Mouse (Mus musculus): ENCODE measurements around the gene Prkca. TPM values are rescaled to one million over a fixed set of nuclear protein-coding genes. Genes with fewer than 3 reads are reported as not detected.

The Prkca gene
- polyA plus RNA-seq, 1 experiment from 2014 or later, result 13.5 TPM

DNA sequence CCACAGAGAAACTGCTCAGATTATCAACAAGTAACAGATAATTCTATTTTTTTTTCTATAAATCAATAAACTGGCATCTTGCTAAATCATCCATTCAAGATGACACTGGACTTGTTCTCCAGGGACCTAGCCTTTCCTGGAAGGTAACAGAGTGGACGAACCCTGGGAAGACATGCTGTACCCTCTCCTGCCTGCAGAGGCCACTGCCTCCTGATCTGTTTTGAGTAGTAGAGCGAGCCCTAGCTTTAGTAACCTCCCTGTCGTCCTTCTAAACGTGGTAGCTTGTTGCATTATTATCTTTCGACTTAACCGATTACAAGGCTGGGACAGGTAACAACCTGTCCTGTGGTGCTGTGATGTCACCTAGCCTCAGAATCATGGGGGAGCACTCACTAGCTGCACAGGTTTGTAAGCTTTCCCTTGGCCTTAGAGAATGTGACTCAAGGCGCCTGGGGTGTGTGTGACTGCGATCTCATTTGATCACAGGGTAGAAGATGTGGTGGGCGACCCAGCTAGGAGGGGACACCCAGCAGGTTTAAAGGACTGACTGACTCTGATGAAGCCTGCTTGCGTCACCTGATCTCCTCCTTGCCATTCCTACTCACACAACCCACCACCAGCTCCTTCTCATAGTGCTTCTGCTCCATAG lies 312.6 kb downstream of the Prkca start:
- H3K27me3 ChIP-seq (replicated peaks; ENCODE audit: control insufficient read depth, insufficient read depth, low read length), result no peaks in the 10 kb centered on the region
- no peaks in the 10 kb centered on the region for H3K4me1 ChIP-seq (ENCODE audit: control insufficient read depth, insufficient read depth, low read length)
- H3K27ac ChIP-seq (replicated peaks; ENCODE audit: low read depth, low read length), result no peak overlapping the region
- ATAC-seq (ENCODE audit: low read depth) (peak; percentile 80), DNase-seq (ENCODE audit: low spot score) (peak; percentile 53)
- WGBS, result 52% methylated on average over 10 of the region's 10 CpGs
- H3K36me3 ChIP-seq (ENCODE audit: control insufficient read depth, insufficient read depth, low read length), result no peaks in the 10 kb centered on the region
- no peak overlapping the region for H3K4me3 ChIP-seq (ENCODE audit: low read depth, low read length)
- H3K4me2 ChIP-seq (ENCODE audit: low read depth, low read length), result no peak overlapping the region
- H3K9ac ChIP-seq (ENCODE audit: low read depth, low read length), result no peak overlapping the region
- H3K9me3 ChIP-seq (ENCODE audit: control insufficient read depth, low read length), result no peaks in the 10 kb centered on the region

DNA sequence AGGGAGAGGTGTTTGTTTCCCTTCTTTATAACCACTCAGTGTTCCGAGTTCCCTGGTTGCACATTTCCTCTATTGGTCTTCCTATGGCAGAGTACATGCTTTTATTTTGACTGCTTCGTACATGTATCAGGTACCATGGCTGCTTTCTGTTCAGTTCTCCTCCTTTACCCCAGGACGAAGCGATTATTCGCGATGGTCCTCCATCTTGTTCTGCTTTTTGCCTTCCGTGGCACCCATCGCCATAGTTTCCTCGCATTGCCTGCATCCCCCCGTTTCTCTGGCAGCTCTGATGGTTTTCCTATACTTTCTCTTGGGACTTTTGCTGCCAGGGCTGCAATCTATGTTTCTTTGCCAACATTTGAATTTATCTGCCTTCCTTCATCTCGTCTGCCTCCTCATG lies 314.4 kb downstream of the Prkca start:
- 90% methylated on average over 11 of the region's 11 CpGs for WGBS
- H3K4me2 ChIP-seq (ENCODE audit: low read depth, low read length), result no peak overlapping the region
- ATAC-seq (ENCODE audit: low read depth) (no peak), DNase-seq (ENCODE audit: low spot score) (no peak)
- no peaks in the 10 kb centered on the region for H3K27me3 ChIP-seq (replicated peaks; ENCODE audit: control insufficient read depth, insufficient read depth, low read length)
- no peaks in the 10 kb centered on the region for H3K36me3 ChIP-seq (ENCODE audit: control insufficient read depth, insufficient read depth, low read length)
- H3K4me1 ChIP-seq (ENCODE audit: control insufficient read depth, insufficient read depth, low read length), result no peaks in the 10 kb centered on the region
- H3K9ac ChIP-seq (ENCODE audit: low read depth, low read length), result no peak overlapping the region
- H3K9me3 ChIP-seq (ENCODE audit: control insufficient read depth, low read length), result no peaks in the 10 kb centered on the region
- H3K27ac ChIP-seq (replicated peaks; ENCODE audit: low read depth, low read length), result no peak overlapping the region
- H3K4me3 ChIP-seq (ENCODE audit: low read depth, low read length), result no peak overlapping the region

DNA sequence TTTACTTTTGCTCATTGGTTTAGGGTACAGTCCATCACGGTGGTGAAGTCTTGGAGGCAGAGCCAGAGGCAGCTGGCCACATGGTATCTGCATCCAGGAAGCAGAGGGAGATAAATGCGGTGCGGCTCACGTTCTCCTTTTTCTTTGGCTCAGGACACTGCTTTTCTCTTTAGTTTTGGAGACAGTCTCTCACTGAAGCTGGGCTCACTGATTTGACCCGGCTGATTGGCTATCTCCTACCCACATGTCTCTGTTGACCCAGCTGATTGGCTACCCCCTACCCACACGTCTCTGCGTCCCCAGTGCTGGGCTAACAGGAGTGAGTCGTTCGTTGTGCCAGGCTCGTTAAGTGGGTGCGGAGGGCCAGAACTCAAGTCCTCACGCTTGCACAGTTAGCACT lies 315.3 kb downstream of the Prkca start:
- Histone ChIP-seq H3K9ac (ENCODE audit: low read depth, low read length) (no peak overlapping the region), H3K4me3 (ENCODE audit: low read depth, low read length) (no peak overlapping the region), H3K9me3 (ENCODE audit: control insufficient read depth, low read length) (no peaks in the 10 kb centered on the region), H3K4me2 (ENCODE audit: low read depth, low read length) (no peak overlapping the region), H3K27me3 (replicated peaks; ENCODE audit: control insufficient read depth, insufficient read depth, low read length) (no peaks in the 10 kb centered on the region), H3K27ac (replicated peaks; ENCODE audit: low read depth, low read length) (no peak overlapping the region), H3K36me3 (ENCODE audit: control insufficient read depth, insufficient read depth, low read length) (no peaks in the 10 kb centered on the region), H3K4me1 (ENCODE audit: control insufficient read depth, insufficient read depth, low read length) (no peaks in the 10 kb centered on the region)
- 60% methylated on average over 12 of the region's 12 CpGs for WGBS
- DNase-seq (ENCODE audit: low spot score) (no peak), ATAC-seq (ENCODE audit: low read depth) (no peak)

DNA sequence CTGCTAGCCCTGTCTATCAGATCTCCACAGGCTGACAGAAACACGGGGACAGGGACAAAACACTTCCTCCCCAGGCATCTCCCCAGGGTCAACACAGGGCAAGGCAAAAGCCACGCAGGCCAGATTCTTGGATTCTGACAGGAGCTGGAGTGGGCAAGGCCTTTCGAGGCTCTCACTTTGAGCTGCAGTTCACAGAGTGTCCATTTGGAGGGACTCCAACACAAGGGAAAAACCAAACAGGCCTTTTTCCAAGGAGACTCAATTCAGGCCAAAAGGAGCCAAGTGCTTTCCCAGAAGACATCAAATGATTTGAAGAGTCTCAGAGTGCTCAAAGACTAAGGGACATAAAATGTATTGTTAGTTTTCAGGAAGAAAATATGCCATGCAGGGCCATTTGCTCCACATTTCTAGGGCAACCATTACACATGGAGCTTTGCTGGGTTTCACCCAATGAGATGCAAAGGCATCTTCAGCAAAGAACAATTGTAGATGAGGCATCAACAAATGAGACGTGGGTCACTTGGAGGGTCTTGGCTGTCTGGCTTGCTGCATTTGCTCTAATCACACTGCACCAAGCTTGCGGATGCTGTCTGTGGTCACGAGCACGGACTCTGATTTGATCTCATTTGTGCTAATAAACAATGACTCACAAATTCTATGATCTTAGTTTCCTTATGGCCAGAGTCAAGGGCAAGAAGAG lies 317.9 kb downstream of the Prkca start:
- no peak for ATAC-seq (ENCODE audit: low read depth)
- H3K36me3 ChIP-seq (ENCODE audit: control insufficient read depth, insufficient read depth, low read length), result no peaks in the 10 kb centered on the region
- H3K4me2 ChIP-seq (ENCODE audit: low read depth, low read length), result no peak overlapping the region
- peak; percentile 61 for DNase-seq (ENCODE audit: low spot score)
- no peak overlapping the region for H3K27ac ChIP-seq (replicated peaks; ENCODE audit: low read depth, low read length)
- H3K9ac ChIP-seq (ENCODE audit: low read depth, low read length), result no peak overlapping the region
- H3K9me3 ChIP-seq (ENCODE audit: control insufficient read depth, low read length), result no peaks in the 10 kb centered on the region
- no peaks in the 10 kb centered on the region for H3K4me1 ChIP-seq (ENCODE audit: control insufficient read depth, insufficient read depth, low read length)
- WGBS, result 57% methylated on average over 7 of the region's 7 CpGs
- H3K4me3 ChIP-seq (ENCODE audit: low read depth, low read length), result no peak overlapping the region
- no peaks in the 10 kb centered on the region for H3K27me3 ChIP-seq (replicated peaks; ENCODE audit: control insufficient read depth, insufficient read depth, low read length)

DNA sequence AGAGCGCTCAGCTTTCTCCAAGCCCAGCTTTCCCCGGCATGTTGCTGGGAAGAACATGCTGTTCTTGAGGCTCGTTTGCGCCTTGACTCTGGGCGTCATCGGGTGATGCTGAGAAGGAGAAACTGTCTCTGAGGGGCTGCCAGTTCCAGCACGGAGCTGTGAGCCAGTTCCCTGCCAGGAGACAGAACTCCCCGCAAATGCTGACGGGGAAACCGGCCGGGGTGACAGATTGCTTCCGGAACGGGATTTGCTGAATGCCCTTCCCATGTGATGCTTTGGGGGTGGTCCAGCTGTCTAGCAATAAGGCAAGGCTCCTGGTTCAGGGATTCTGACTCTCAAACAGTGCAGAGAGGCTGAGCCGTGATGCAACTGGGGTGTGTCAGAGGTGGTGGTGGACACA lies 320.5 kb downstream of the Prkca start:
- Histone ChIP-seq H3K4me1 (ENCODE audit: control insufficient read depth, insufficient read depth, low read length) (no peaks in the 10 kb centered on the region), H3K36me3 (ENCODE audit: control insufficient read depth, insufficient read depth, low read length) (no peaks in the 10 kb centered on the region), H3K4me3 (ENCODE audit: low read depth, low read length) (no peak overlapping the region), H3K27ac (replicated peaks; ENCODE audit: low read depth, low read length) (no peak overlapping the region), H3K4me2 (ENCODE audit: low read depth, low read length) (no peak overlapping the region), H3K9ac (ENCODE audit: low read depth, low read length) (no peak overlapping the region), H3K9me3 (ENCODE audit: control insufficient read depth, low read length) (no peaks in the 10 kb centered on the region), H3K27me3 (replicated peaks; ENCODE audit: control insufficient read depth, insufficient read depth, low read length) (no peaks in the 10 kb centered on the region)
- no peak for DNase-seq (ENCODE audit: low spot score)
- WGBS, result 62% methylated on average over 14 of the region's 14 CpGs
- no peak for ATAC-seq (ENCODE audit: low read depth)

DNA sequence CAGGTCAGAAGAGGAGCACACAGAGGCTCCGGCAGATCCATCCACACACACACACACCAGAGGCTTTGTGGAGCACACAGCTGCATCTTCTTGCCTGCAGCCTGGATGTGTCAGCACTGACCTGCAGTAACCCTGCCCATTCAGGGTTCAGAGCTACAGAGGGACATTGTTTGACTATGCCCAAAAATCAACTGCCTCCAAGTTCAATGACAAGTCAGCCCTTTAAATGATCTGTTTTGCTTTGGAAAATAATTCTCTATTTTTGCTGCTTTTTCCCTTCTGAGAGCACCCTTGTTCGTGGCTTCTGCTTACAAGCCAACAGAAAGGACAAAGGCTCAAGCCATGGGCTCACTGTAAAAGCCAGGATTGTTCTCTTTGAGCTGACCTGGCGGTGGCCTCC lies 322.8 kb downstream of the Prkca start:
- Histone ChIP-seq H3K27ac (replicated peaks; ENCODE audit: low read depth, low read length) (no peak overlapping the region), H3K4me2 (ENCODE audit: low read depth, low read length) (no peak overlapping the region), H3K4me3 (ENCODE audit: low read depth, low read length) (no peak overlapping the region), H3K4me1 (ENCODE audit: control insufficient read depth, insufficient read depth, low read length) (no peaks in the 10 kb centered on the region), H3K27me3 (replicated peaks; ENCODE audit: control insufficient read depth, insufficient read depth, low read length) (no peaks in the 10 kb centered on the region), H3K36me3 (ENCODE audit: control insufficient read depth, insufficient read depth, low read length) (no peaks in the 10 kb centered on the region), H3K9ac (ENCODE audit: low read depth, low read length) (no peak overlapping the region), H3K9me3 (ENCODE audit: control insufficient read depth, low read length) (no peaks in the 10 kb centered on the region)
- 65% methylated on average over 3 of the region's 3 CpGs for WGBS
- ATAC-seq (ENCODE audit: low read depth) (0 out of 2 replicates have a peak, but pooled peaks have one; percentile 47), DNase-seq (ENCODE audit: low spot score) (no peak)

DNA sequence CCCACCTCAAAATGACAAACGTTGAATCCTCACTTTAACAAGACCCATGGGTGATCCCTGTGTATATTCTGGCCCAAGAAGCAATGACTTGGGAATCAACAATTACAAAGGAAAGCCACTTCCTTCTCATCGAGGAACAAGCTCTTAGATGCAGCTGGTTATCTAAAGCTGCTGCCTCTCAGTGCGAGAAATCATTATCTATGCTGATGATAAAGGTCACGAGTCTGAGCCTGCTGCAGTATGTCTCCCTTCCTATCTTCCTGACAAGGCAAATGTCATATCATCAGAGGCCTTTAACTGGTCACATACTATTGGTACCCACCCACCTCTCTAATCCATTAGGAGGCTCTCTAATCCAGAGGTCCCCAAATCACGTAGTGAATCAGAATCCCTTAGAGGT lies 328.4 kb downstream of the Prkca start:
- H3K27me3 ChIP-seq (replicated peaks; ENCODE audit: control insufficient read depth, insufficient read depth, low read length), result no peaks in the 10 kb centered on the region
- WGBS, result 84% methylated on average over 5 of the region's 5 CpGs

DNA sequence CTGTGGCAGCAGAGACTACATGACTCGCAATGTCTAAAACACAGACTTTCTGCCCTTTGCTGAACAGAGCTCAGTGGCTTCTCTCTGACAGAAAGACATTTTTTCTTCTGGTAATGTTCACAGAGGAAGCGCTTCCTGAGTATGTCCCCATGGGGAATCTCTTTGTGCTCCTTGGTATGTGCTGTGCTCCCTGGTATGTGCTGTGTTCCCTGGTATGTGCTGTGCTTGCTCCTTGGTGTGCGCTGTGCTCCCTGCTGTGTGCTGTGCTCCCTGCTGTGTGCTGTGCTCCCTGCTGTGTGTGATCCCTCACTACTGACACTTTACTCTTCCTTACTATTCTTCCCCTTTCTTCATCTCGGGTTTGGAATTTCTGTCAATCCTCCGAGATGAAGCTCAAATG lies 330.3 kb downstream of the Prkca start:
- no peak overlapping the region for H3K4me3 ChIP-seq (ENCODE audit: low read depth, low read length)
- H3K36me3 ChIP-seq (ENCODE audit: control insufficient read depth, insufficient read depth, low read length), result no peaks in the 10 kb centered on the region
- H3K27ac ChIP-seq (replicated peaks; ENCODE audit: low read depth, low read length), result no peak overlapping the region
- H3K9ac ChIP-seq (ENCODE audit: low read depth, low read length), result no peak overlapping the region
- H3K4me2 ChIP-seq (ENCODE audit: low read depth, low read length), result no peak overlapping the region
- ATAC-seq (ENCODE audit: low read depth) (no peak), DNase-seq (ENCODE audit: low spot score) (peak; percentile 40)
- 43% methylated on average over 5 of the region's 5 CpGs for WGBS
- no peaks in the 10 kb centered on the region for H3K27me3 ChIP-seq (replicated peaks; ENCODE audit: control insufficient read depth, insufficient read depth, low read length)
- H3K9me3 ChIP-seq (ENCODE audit: control insufficient read depth, low read length), result no peaks in the 10 kb centered on the region
- H3K4me1 ChIP-seq (ENCODE audit: control insufficient read depth, insufficient read depth, low read length), result no peaks in the 10 kb centered on the region

More for the DNA sequence above, 328.4 kb downstream of the Prkca start:
- Histone ChIP-seq H3K27ac (replicated peaks; ENCODE audit: low read depth, low read length) (no peak overlapping the region), H3K4me1 (ENCODE audit: control insufficient read depth, insufficient read depth, low read length) (no peaks in the 10 kb centered on the region), H3K4me2 (ENCODE audit: low read depth, low read length) (no peak overlapping the region), H3K36me3 (ENCODE audit: control insufficient read depth, insufficient read depth, low read length) (no peaks in the 10 kb centered on the region), H3K9ac (ENCODE audit: low read depth, low read length) (no peak overlapping the region), H3K9me3 (ENCODE audit: control insufficient read depth, low read length) (no peaks in the 10 kb centered on the region), H3K4me3 (ENCODE audit: low read depth, low read length) (no peak overlapping the region)
- DNase-seq (ENCODE audit: low spot score), result no peak
- no peak for ATAC-seq (ENCODE audit: low read depth)

DNA sequence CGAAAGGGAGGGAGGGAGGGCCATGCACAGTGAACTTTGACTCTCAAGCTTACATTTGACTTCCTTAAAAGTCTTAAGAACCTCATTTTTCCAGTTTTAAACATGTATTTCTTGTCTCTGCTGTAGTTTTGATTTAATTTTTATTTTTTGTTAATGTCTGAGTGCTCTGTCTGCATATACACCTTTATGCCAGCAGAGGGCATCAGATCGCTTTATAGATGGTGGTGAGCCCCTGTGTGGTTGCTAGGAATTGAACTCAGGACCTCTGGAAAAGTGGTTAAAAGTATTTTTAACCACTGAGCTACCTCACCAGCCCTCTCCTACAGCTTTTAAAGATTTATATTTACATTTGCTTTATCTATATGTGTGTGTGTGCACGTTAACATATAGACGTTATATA lies 333.3 kb downstream of the Prkca start:
- Histone ChIP-seq H3K4me3 (ENCODE audit: low read depth, low read length) (no peak overlapping the region), H3K4me1 (ENCODE audit: control insufficient read depth, insufficient read depth, low read length) (no peaks in the 10 kb centered on the region), H3K27ac (replicated peaks; ENCODE audit: low read depth, low read length) (no peak overlapping the region), H3K4me2 (ENCODE audit: low read depth, low read length) (no peak overlapping the region), H3K27me3 (replicated peaks; ENCODE audit: control insufficient read depth, insufficient read depth, low read length) (no peaks in the 10 kb centered on the region), H3K9ac (ENCODE audit: low read depth, low read length) (no peak overlapping the region), H3K36me3 (ENCODE audit: control insufficient read depth, insufficient read depth, low read length) (no peaks in the 10 kb centered on the region), H3K9me3 (ENCODE audit: control insufficient read depth, low read length) (no peaks in the 10 kb centered on the region)
- WGBS, result 81% methylated on average over 4 of the region's 4 CpGs
- ATAC-seq (ENCODE audit: low read depth) (no peak), DNase-seq (ENCODE audit: low spot score) (no peak)

Measured in embryonic facial prominence, embryonic 14.5 days (tissue).